Mouse (Mus musculus): ENCODE measurements around the gene Dhrs9.
"Not testable (repeated sequence)": the region's sequence is repeated elsewhere in the genome, so short reads cannot be mapped to it uniquely, and the experiment has no call there.

Gene Dhrs9

GRCm38 (mm10) chr2:69380281-69380680, at the start of gene Dhrs9:
Gene Dhrs9 (plus strand): TSS chr2:69380445.
- DNase-seq, result no peak

- not testable (repeated sequence) for DNase-seq
Measured at GRCm38 (mm10) chr2:69331523-69331922, 48.7 kb upstream of the Dhrs9 start.

GRCm38 (mm10) chr2:69341506-69341905, 38.7 kb upstream of the Dhrs9 start:
- DNase-seq, result no peak

GRCm38 (mm10) chr2:69342496-69343221, 37.6 kb upstream of the Dhrs9 start, which contains the start of gene Abcb11:
Gene Abcb11 (minus strand): TSS chr2:69342616.
- DNase-seq, result no peak

GRCm38 (mm10) chr2:69355402-69355801, 24.8 kb upstream of the Dhrs9 start:
- DNase-seq, result not testable (repeated sequence)

GRCm38 (mm10) chr2:69364831-69365230, 15.4 kb upstream of the Dhrs9 start:
- no peak for DNase-seq

GRCm38 (mm10) chr2:69365275-69365674, 15.0 kb upstream of the Dhrs9 start:
- peak; percentile 14 for DNase-seq

- no peak for DNase-seq
Measured at GRCm38 (mm10) chr2:69376780-69377179, 3.5 kb upstream of the Dhrs9 start.

GRCm38 (mm10) chr2:69379801-69380200, 444 bp upstream of the Dhrs9 start:
- no peak for DNase-seq

GRCm38 (mm10) chr2:69381740-69382139, 1.5 kb downstream of the Dhrs9 start:
- no peak for DNase-seq

- no peak for DNase-seq
Measured at GRCm38 (mm10) chr2:69382838-69383237, 2.6 kb downstream of the Dhrs9 start.

- peak; percentile 24 for DNase-seq
Measured at GRCm38 (mm10) chr2:69386118-69386871, 6.0 kb downstream of the Dhrs9 start.

GRCm38 (mm10) chr2:69393947-69394346, 13.7 kb downstream of the Dhrs9 start:
- DNase-seq, result no peak

GRCm38 (mm10) chr2:69395597-69396248, 15.5 kb downstream of the Dhrs9 start:
- no peak for DNase-seq

- no peak for DNase-seq
Measured at GRCm38 (mm10) chr2:69396760-69397435, 16.7 kb downstream of the Dhrs9 start.

- peak; percentile 11 for DNase-seq
Measured at GRCm38 (mm10) chr2:69400866-69401604, 20.8 kb downstream of the Dhrs9 start.

- no peak for DNase-seq
Measured at GRCm38 (mm10) chr2:69401891-69402290, 21.6 kb downstream of the Dhrs9 start.

- DNase-seq, result no peak
Measured at GRCm38 (mm10) chr2:69402309-69402708, 22.1 kb downstream of the Dhrs9 start.

- DNase-seq, result no peak
Measured at GRCm38 (mm10) chr2:69405692-69406091, 25.4 kb downstream of the Dhrs9 start.

GRCm38 (mm10) chr2:69414539-69414938, 34.3 kb downstream of the Dhrs9 start:
- no peak for DNase-seq

GRCm38 (mm10) chr2:69415070-69415469, 34.8 kb downstream of the Dhrs9 start:
- DNase-seq, result no peak

GRCm38 (mm10) chr2:69418294-69418881, 38.1 kb downstream of the Dhrs9 start:
- no peak for DNase-seq

Data from kidney, adult 18-20 months (tissue).